Mouse (Mus musculus): ENCODE results near the gene Ifngr2. TPM values are rescaled to one million over a fixed set of nuclear protein-coding genes. Genes with fewer than 3 reads are reported as not detected.

Gene Ifngr2
- polyA plus RNA-seq, 1 experiment = 193 TPM

DNA sequence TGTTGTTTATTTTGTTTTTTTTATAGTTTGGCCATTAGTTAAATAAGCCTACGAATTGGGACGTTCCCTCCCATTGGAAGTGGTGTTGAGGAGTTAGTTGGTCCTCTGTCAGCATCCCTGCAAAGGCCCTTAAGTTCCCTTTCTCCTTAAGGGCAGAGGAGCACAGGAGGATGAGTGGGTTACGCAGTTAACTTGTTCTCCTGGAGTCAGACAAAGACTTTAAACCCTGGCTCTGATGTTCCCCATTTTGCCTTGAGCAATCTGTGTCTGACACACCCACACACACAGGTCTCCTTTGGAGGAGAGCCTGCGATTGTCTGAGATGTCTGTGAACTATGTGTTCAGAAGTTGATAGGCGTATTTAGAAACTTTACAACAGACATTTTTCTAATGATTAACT is 1.1 kb downstream of the Ifngr2 start:
- Histone ChIP-seq H3K27ac (ENCODE audit: insufficient read depth, low read depth, low read length) (peak overlapping the region; percentile 94), H3K4me1 (ENCODE audit: control insufficient read depth, insufficient read depth, low read length) (peaks cover 33% of the 10 kb centered on the region), H3K4me3 (ENCODE audit: insufficient read depth, low read length) (peak overlapping the region; percentile 78)
- TF ChIP-seq CTCF (IDR thresholded peaks at IDR 0.05; ENCODE audit: low read depth, low read length) = no peak
- TF ChIP-seq POLR2A (IDR thresholded peaks at IDR 0.05; ENCODE audit: borderline replicate concordance, low read depth, low read length) = no peak

DNA sequence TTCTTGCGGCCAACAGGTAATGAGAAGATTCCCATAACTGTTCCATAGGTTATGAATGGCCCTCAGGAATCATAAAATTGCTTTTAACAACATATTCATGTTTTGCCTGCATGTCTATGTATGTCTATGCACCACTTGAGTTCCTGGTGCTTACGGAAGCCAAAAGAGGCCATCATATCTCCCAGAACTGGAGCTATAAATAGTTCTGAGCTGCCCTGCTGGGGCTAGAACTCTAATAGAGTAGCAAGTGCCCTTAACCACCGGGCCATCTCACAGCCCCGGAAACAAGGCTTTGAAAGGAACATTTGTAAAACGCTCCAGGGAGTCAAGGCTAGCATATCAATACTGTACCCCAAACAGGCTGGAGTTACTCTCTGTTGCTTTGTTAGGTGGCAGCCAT is 1.7 kb downstream of the Ifngr2 start:
- H3K4me3 ChIP-seq (ENCODE audit: insufficient read depth, low read length) = peak overlapping the region; percentile 61
- peak overlapping the region; percentile 63 for H3K27ac ChIP-seq (ENCODE audit: insufficient read depth, low read depth, low read length)
- H3K4me1 ChIP-seq (ENCODE audit: control insufficient read depth, insufficient read depth, low read length) = peaks cover 36% of the 10 kb centered on the region
- TF ChIP-seq CTCF (IDR thresholded peaks at IDR 0.05; ENCODE audit: low read depth, low read length) (no peak), POLR2A (IDR thresholded peaks at IDR 0.05; ENCODE audit: borderline replicate concordance, low read depth, low read length) (no peak)

DNA sequence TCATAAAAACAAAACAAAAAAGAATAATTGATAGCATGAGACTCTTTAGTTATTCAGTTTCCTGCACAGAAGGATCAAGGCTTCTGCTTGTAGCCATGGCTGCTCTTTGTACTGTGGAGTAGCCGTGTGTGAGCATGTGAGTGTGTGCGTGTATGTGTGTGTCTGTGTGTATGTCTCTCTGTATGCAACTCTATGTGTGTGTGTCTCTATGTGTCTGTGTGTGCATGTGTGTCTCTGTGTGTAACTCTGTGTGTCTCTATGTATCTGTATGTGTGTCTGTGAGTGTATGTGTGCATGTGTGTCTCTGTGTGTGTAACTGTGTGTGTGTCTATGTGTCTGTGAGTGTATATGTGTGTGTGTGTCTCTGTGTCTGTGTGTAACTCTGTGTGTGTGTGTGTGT is 2.1 kb downstream of the Ifngr2 start:
- Histone ChIP-seq H3K4me3 (ENCODE audit: insufficient read depth, low read length) (peak overlapping the region; percentile 61), H3K27ac (ENCODE audit: insufficient read depth, low read depth, low read length) (peak overlapping the region; percentile 63), H3K4me1 (ENCODE audit: control insufficient read depth, insufficient read depth, low read length) (peaks cover 37% of the 10 kb centered on the region)
- TF ChIP-seq POLR2A (IDR thresholded peaks at IDR 0.05; ENCODE audit: borderline replicate concordance, low read depth, low read length) (no peak), CTCF (IDR thresholded peaks at IDR 0.05; ENCODE audit: low read depth, low read length) (no peak)

DNA sequence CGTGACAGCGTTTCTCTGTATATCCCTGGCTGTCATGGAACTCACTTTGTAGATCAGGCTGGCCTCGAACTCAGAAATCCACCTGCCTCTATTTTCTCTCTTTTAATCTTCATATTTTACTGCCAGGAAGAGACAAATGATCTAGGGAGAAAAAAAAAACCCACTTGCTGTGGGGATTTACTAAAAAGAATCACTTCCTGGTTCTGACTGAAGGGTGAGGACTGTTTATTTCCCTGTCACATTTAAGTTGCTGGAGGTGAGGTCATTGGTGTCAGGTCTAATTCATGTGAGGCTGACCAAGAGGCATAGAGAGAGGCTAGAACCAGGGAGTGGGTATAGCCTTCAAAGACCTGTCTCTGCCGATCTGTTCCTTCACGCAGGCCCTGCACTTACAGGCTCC is 2.7 kb downstream of the Ifngr2 start:
- TF ChIP-seq POLR2A (IDR thresholded peaks at IDR 0.05; ENCODE audit: borderline replicate concordance, low read depth, low read length) = no peak
- TF ChIP-seq CTCF (IDR thresholded peaks at IDR 0.05; ENCODE audit: low read depth, low read length) = no peak
- Histone ChIP-seq H3K27ac (ENCODE audit: insufficient read depth, low read depth, low read length) (peak overlapping the region; percentile 63), H3K4me1 (ENCODE audit: control insufficient read depth, insufficient read depth, low read length) (peaks cover 37% of the 10 kb centered on the region), H3K4me3 (ENCODE audit: insufficient read depth, low read length) (peak overlapping the region; percentile 61)

- Histone ChIP-seq H3K4me3 (ENCODE audit: insufficient read depth, low read length) (no peak overlapping the region), H3K4me1 (ENCODE audit: control insufficient read depth, insufficient read depth, low read length) (peaks cover 25% of the 10 kb centered on the region), H3K27ac (ENCODE audit: insufficient read depth, low read depth, low read length) (no peak overlapping the region; the same call in 1 of the 2 replicates)
- TF ChIP-seq POLR2A (IDR thresholded peaks at IDR 0.05; ENCODE audit: borderline replicate concordance, low read depth, low read length) (no peak), CTCF (IDR thresholded peaks at IDR 0.05; ENCODE audit: low read depth, low read length) (no peak)
Observed at GRCm38 (mm10) chr16:91551081-91551524, 4.2 kb downstream of the Ifngr2 start.

- TF ChIP-seq CTCF (IDR thresholded peaks at IDR 0.05; ENCODE audit: low read depth, low read length) (no peak), POLR2A (IDR thresholded peaks at IDR 0.05; ENCODE audit: borderline replicate concordance, low read depth, low read length) (no peak)
- Histone ChIP-seq H3K4me1 (ENCODE audit: control insufficient read depth, insufficient read depth, low read length) (peaks cover 23% of the 10 kb centered on the region), H3K4me3 (ENCODE audit: insufficient read depth, low read length) (no peak overlapping the region), H3K27ac (ENCODE audit: insufficient read depth, low read depth, low read length) (no peak overlapping the region)
Observed at GRCm38 (mm10) chr16:91552072-91552471, 5.2 kb downstream of the Ifngr2 start.

DNA sequence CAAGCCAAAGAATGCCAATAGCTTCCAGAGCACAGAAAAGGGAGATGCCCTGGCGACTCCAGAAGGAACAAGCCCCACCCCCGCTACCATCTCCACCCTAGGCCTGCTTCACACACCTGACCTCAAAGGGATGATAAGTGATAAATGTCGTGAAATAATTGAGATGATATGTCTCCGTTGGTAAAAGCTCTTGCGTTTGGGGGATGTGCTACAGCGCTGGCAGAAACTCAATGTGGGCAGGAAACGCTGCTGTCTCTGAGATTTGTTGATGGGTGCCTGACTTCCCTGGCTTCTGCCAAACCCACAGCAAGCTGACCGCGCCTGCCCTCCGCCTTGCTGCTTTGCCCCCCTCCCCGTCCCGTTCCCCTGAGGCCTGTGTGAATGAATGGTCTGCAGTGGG is 6.8 kb downstream of the Ifngr2 start:
- Histone ChIP-seq H3K4me3 (ENCODE audit: insufficient read depth, low read length) (no peak overlapping the region), H3K27ac (ENCODE audit: insufficient read depth, low read depth, low read length) (no peak overlapping the region), H3K4me1 (ENCODE audit: control insufficient read depth, insufficient read depth, low read length) (peaks cover 23% of the 10 kb centered on the region)
- no peak for TF ChIP-seq CTCF (IDR thresholded peaks at IDR 0.05; ENCODE audit: low read depth, low read length)
- TF ChIP-seq POLR2A (IDR thresholded peaks at IDR 0.05; ENCODE audit: borderline replicate concordance, low read depth, low read length) = no peak

- H3K4me3 ChIP-seq (ENCODE audit: insufficient read depth, low read length) = no peak overlapping the region
- TF ChIP-seq CTCF (IDR thresholded peaks at IDR 0.05; ENCODE audit: low read depth, low read length) (no peak), POLR2A (IDR thresholded peaks at IDR 0.05; ENCODE audit: borderline replicate concordance, low read depth, low read length) (no peak)
- no peak overlapping the region for H3K27ac ChIP-seq (ENCODE audit: insufficient read depth, low read depth, low read length)
- H3K4me1 ChIP-seq (ENCODE audit: control insufficient read depth, insufficient read depth, low read length) = peaks cover 19% of the 10 kb centered on the region
Observed at GRCm38 (mm10) chr16:91555017-91555605, 8.2 kb downstream of the Ifngr2 start.

GRCm38 (mm10) chr16:91556659-91557058 is 9.8 kb downstream of the Ifngr2 start:
- no peak overlapping the region for H3K27ac ChIP-seq (ENCODE audit: insufficient read depth, low read depth, low read length)
- peaks cover 27% of the 10 kb centered on the region for H3K4me1 ChIP-seq (ENCODE audit: control insufficient read depth, insufficient read depth, low read length)
- no peak for TF ChIP-seq POLR2A (IDR thresholded peaks at IDR 0.05; ENCODE audit: borderline replicate concordance, low read depth, low read length)
- no peak for TF ChIP-seq CTCF (IDR thresholded peaks at IDR 0.05; ENCODE audit: low read depth, low read length)
- no peak overlapping the region for H3K4me3 ChIP-seq (ENCODE audit: insufficient read depth, low read length)

DNA sequence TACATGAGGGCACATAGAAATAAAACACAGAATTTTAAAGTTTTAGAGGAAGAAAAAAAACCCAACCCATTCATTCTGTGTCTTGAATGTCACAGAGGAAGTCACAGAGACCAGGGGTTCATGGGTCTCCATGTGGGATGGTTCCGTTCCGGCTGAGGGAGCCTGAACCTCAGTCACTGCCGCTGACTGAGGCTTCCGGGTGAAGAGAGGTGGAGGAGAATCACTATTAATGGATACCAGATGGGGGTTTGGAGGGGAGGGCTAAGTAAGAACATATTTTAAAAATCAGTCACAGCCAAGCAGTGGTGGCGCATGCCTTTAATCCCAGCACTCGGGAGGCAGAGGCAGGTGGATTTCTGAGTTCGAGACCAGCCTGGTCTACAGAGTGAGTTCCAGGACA is 10.3 kb downstream of the Ifngr2 start:
- Histone ChIP-seq H3K27ac (ENCODE audit: insufficient read depth, low read depth, low read length) (no peak overlapping the region), H3K4me3 (ENCODE audit: insufficient read depth, low read length) (no peak overlapping the region), H3K4me1 (ENCODE audit: control insufficient read depth, insufficient read depth, low read length) (peaks cover 28% of the 10 kb centered on the region)
- TF ChIP-seq CTCF (IDR thresholded peaks at IDR 0.05; ENCODE audit: low read depth, low read length) (no peak), POLR2A (IDR thresholded peaks at IDR 0.05; ENCODE audit: borderline replicate concordance, low read depth, low read length) (no peak)

Data from bone marrow macrophage, adult 2 months (primary cell).